Comparison of ENCODE assay signal across 20 mouse cellular contexts in the genomic region with DNA sequence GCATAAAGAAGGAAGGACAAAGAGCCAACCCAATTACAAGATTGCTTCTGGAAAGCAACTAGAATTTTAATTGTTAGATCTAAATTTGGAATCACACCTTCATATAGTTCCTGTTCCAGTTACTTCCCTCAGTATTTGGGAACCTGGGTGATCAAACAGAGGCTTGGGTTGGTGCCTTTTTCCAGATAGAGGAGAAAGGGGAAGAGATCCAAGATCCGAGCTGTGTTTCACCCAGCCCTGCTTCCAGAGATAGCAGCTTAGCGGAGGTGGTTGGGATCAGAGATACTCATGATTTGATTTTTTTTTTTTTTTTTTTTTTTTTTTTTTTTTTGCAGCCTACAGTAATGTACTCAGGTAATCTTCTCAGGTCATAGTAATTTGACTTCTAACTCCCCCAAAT. TPM values are rescaled to one million over a fixed set of nuclear protein-coding genes. Genes with fewer than 3 reads are reported as not detected.
A peak's percentile ranks its signal among the peaks of the same experiment; 100 is the strongest.
DNase-seq lines count a peak whose midpoint lies in the region; ATAC-seq and TF ChIP-seq lines count a peak whose summit lies in the region.
"Had no signal": no experiment of that assay in that cellular context is flagged by ENCODE, and none has a peak within 500 bp of the region (broad histone marks: within the 10 kb centered on the region; RNA-seq: fewer than 3 reads in every experiment).

No protein-coding gene starts in this region.

- H3K4me3 ChIP-seq in heart, embryonic 13.5 days: no peak overlapping the region
- H3K4me3 ChIP-seq in C2C12 (ENCODE audit: insufficient read depth, poor library complexity, severe bottlenecking): peak overlapping the region; percentile 21
- H3K4me3 ChIP-seq in embryonic fibroblast, embryonic 13.5 days (ENCODE audit: insufficient read depth, low read length): no peak overlapping the region
- H3K4me3 ChIP-seq in midbrain, embryonic 15.5 days: no peak overlapping the region
- H3K4me3 ChIP-seq: embryonic facial prominence, embryonic 15.5 days; gastrocnemius, adult 2 months; hindbrain, embryonic 12.5 days had no signal

- H3K27ac ChIP-seq in heart, embryonic 13.5 days (replicated peaks): peak overlapping the region; percentile 58
- H3K27ac ChIP-seq in embryonic fibroblast, embryonic 13.5 days (ENCODE audit: insufficient read depth, low read length): peak overlapping the region; percentile 55
- no peak overlapping the region for H3K27ac ChIP-seq in midbrain, embryonic 15.5 days
- H3K27ac ChIP-seq: embryonic facial prominence, embryonic 15.5 days; gastrocnemius, adult 2 months; hindbrain, embryonic 12.5 days had no signal

- H3K79me3 ChIP-seq in C2C12 (ENCODE audit: low read depth): peaks cover 5% of the 10 kb centered on the region

- peaks cover 15% of the 10 kb centered on the region for H3K79me2 ChIP-seq in C2C12 (ENCODE audit: control insufficient read depth, insufficient read depth)

- H3K4me1 ChIP-seq in heart, embryonic 13.5 days: peaks cover 53% of the 10 kb centered on the region
- peaks cover 25% of the 10 kb centered on the region for H3K4me1 ChIP-seq in embryonic fibroblast, embryonic 13.5 days (ENCODE audit: control insufficient read depth, insufficient read depth, low read length)
- no peaks in the 10 kb centered on the region for H3K4me1 ChIP-seq in midbrain, embryonic 15.5 days

- H3K9me3 ChIP-seq in heart, embryonic 13.5 days: no peaks in the 10 kb centered on the region
- H3K9me3 ChIP-seq in midbrain, embryonic 15.5 days: no peaks in the 10 kb centered on the region
- H3K9me3 ChIP-seq: embryonic facial prominence, embryonic 15.5 days; hindbrain, embryonic 12.5 days had no signal

- no peak for TF ChIP-seq POLR2A in embryonic fibroblast, embryonic 13.5 days (IDR thresholded peaks at IDR 0.05; ENCODE audit: low read depth, low read length)

- H3K4me2 ChIP-seq in heart, embryonic 13.5 days: peak overlapping the region; percentile 31; the same call in 1 of the 2 replicates
- no peak overlapping the region for H3K4me2 ChIP-seq in midbrain, embryonic 15.5 days
- H3K4me2 ChIP-seq: embryonic facial prominence, embryonic 15.5 days; hindbrain, embryonic 12.5 days had no signal

- H3K9ac ChIP-seq in heart, embryonic 13.5 days: no peak overlapping the region
- H3K9ac ChIP-seq in midbrain, embryonic 15.5 days: no peak overlapping the region
- H3K9ac ChIP-seq: embryonic facial prominence, embryonic 15.5 days; hindbrain, embryonic 12.5 days had no signal

- WGBS in heart, embryonic 13.5 days: 80% methylated on average over 2 of the region's 2 CpGs
- WGBS in midbrain, embryonic 15.5 days: 90% methylated on average over 2 of the region's 2 CpGs

- no peaks in the 10 kb centered on the region for H3K36me3 ChIP-seq in heart, embryonic 13.5 days
- H3K36me3 ChIP-seq in C2C12 (ENCODE audit: control insufficient read depth, insufficient read depth): peaks cover 11% of the 10 kb centered on the region
- no peaks in the 10 kb centered on the region for H3K36me3 ChIP-seq in midbrain, embryonic 15.5 days (replicated peaks)
- H3K36me3 ChIP-seq: embryonic facial prominence, embryonic 15.5 days; hindbrain, embryonic 12.5 days had no signal

- no peaks in the 10 kb centered on the region for H3K27me3 ChIP-seq in heart, embryonic 13.5 days (replicated peaks)
- H3K27me3 ChIP-seq in C2C12 (ENCODE audit: control insufficient read depth, insufficient read depth, insufficient read length): no peaks in the 10 kb centered on the region
- no peaks in the 10 kb centered on the region for H3K27me3 ChIP-seq in midbrain, embryonic 15.5 days (replicated peaks)
- H3K27me3 ChIP-seq: hindbrain, embryonic 12.5 days; Patski had no signal

- no peak for DNase-seq in heart, adult 9 months (ENCODE audit: low spot score in 2 of 2)
- DNase-seq in telencephalon, adult 2 months (ENCODE audit: low read depth, low spot score): peak; percentile 24
- DNase-seq in spleen, postnatal 4 days (ENCODE audit: low spot score in 2 of 2): no peak
- DNase-seq: embryo, embryonic 11 days had no signal

- H3ac ChIP-seq in C2C12 (ENCODE audit: control insufficient read depth, insufficient read length, low read depth): no peak overlapping the region

- ATAC-seq in heart, embryonic 13.5 days (ENCODE audit: extremely low read depth, insufficient number of reproducible peaks, low FRiP score, low TSS enrichment): no peak
- ATAC-seq in midbrain, embryonic 15.5 days (replicated peaks): no peak
- ATAC-seq: activated CD4-positive, CD25-positive, alpha-beta regulatory T cell, adult 4 months had no signal

- TF ChIP-seq CTCF in C2C12 (IDR thresholded peaks at IDR 0.05; ENCODE audit: control insufficient read depth, insufficient read depth, insufficient read length): no peak
- no peak for TF ChIP-seq CTCF in embryonic fibroblast, embryonic 13.5 days (IDR thresholded peaks at IDR 0.05; ENCODE audit: borderline replicate concordance, insufficient read depth, low read length)

TF ChIP-seq in C2C12, 6 proteins besides CTCF, POLR2A, EP300 and RAD21:
- no peak for TF ChIP-seq CEBPB (IDR thresholded peaks at IDR 0.05; ENCODE audit: low read depth)
- TF ChIP-seq FOSL1 (IDR thresholded peaks at IDR 0.05; ENCODE audit: insufficient read depth, low read length, poor library complexity, severe bottlenecking): no peak
- TF ChIP-seq MYOD1 (IDR thresholded peaks at IDR 0.05; ENCODE audit: control insufficient read depth, insufficient read length, low read depth): no peak
- no peak for TF ChIP-seq MAX (IDR thresholded peaks at IDR 0.05)
- no peak for TF ChIP-seq USF1 (IDR thresholded peaks at IDR 0.05; ENCODE audit: low read depth)
- TF ChIP-seq MYOG (IDR thresholded peaks at IDR 0.05; ENCODE audit: control insufficient read depth, extremely low read depth, insufficient read length): no peak

RNA-seq across cellular contexts. Expression of gene Ccl2, which starts 0.5 kb away (rescaled TPM):
- polyA plus RNA-seq in heart, embryonic 13.5 days (2015; fragmentation: Nextera tagmentation; extraction: Ambion mirVana): 10.9 and 11.2 TPM in 2 replicates
- 31.4 TPM for polyA plus RNA-seq in C2C12 (2012; fragmentation: generic; extraction: Trizol)
- 110 and 116 TPM in 2 replicates for polyA plus RNA-seq in embryonic fibroblast, embryonic 13.5 days (2011; ENCODE audit: insufficient read length, low read depth, missing spikeins)
- polyA plus RNA-seq in midbrain, embryonic 15.5 days (2015; fragmentation: Nextera tagmentation; extraction: Ambion mirVana): 1.2 and 1.3 TPM in 2 replicates
- polyA plus RNA-seq: activated CD4-positive, CD25-positive, alpha-beta regulatory T cell, adult 4 months had no signal

RNA-seq across cellular contexts. Expression of gene Gm17268, which starts 2.5 kb away (rescaled TPM):
- polyA plus RNA-seq in heart, embryonic 13.5 days (2015; fragmentation: Nextera tagmentation; extraction: Ambion mirVana): not detected in 2 replicates
- not detected for polyA plus RNA-seq in C2C12 (2012; fragmentation: generic; extraction: Trizol)
- not detected in 2 replicates for polyA plus RNA-seq in embryonic fibroblast, embryonic 13.5 days (2011; ENCODE audit: insufficient read length, low read depth, missing spikeins)
- not detected in 2 replicates for polyA plus RNA-seq in midbrain, embryonic 15.5 days (2015; fragmentation: Nextera tagmentation; extraction: Ambion mirVana)
- polyA plus RNA-seq: activated CD4-positive, CD25-positive, alpha-beta regulatory T cell, adult 4 months; adrenal gland, adult 2 months; brain, embryonic 14.5 days; embryonic facial prominence, embryonic 11.5 days; embryonic facial prominence, embryonic 15.5 days; forebrain, embryonic 11.5 days; forebrain, embryonic 16.5 days; heart, embryonic 14.5 days; hindbrain, embryonic 12.5 days; hindbrain, embryonic 16.5 days; Patski had no signal

RNA-seq across cellular contexts. Expression of gene Ccl7, which starts 9.7 kb away (rescaled TPM):
- polyA plus RNA-seq in heart, embryonic 13.5 days (2015; fragmentation: Nextera tagmentation; extraction: Ambion mirVana): 4.6 and 4.8 TPM in 2 replicates
- polyA plus RNA-seq in C2C12 (2012; fragmentation: generic; extraction: Trizol): 14.8 TPM
- 189 and 195 TPM in 2 replicates for polyA plus RNA-seq in embryonic fibroblast, embryonic 13.5 days (2011; ENCODE audit: insufficient read length, low read depth, missing spikeins)
- 0.28 and 0.74 TPM in 2 replicates for polyA plus RNA-seq in midbrain, embryonic 15.5 days (2015; fragmentation: Nextera tagmentation; extraction: Ambion mirVana)
- polyA plus RNA-seq: activated CD4-positive, CD25-positive, alpha-beta regulatory T cell, adult 4 months; embryonic facial prominence, embryonic 11.5 days had no signal

RNA-seq across cellular contexts. Expression of gene Ccl11, which starts 21.8 kb away (rescaled TPM):
- polyA plus RNA-seq in heart, embryonic 13.5 days (2015; fragmentation: Nextera tagmentation; extraction: Ambion mirVana): 1.1 and 1.6 TPM in 2 replicates
- 0.04 TPM for polyA plus RNA-seq in C2C12 (2012; fragmentation: generic; extraction: Trizol)
- polyA plus RNA-seq in embryonic fibroblast, embryonic 13.5 days (2011; ENCODE audit: insufficient read length, low read depth, missing spikeins): 2.6 and 2.9 TPM in 2 replicates
- not detected in 2 replicates for polyA plus RNA-seq in midbrain, embryonic 15.5 days (2015; fragmentation: Nextera tagmentation; extraction: Ambion mirVana)
- polyA plus RNA-seq: activated CD4-positive, CD25-positive, alpha-beta regulatory T cell, adult 4 months; embryonic facial prominence, embryonic 11.5 days; forebrain, embryonic 11.5 days; forebrain, embryonic 16.5 days; Patski had no signal

Comparison
In these comparisons a context has a peak if more than half of its experiments do, and no peak if none do; other contexts are left out.
1. RNA of gene Ccl7, which starts 9.7 kb away (polyA plus RNA-seq): 189 to 195 TPM in embryonic fibroblast, embryonic 13.5 days; 14.8 TPM in C2C12 (single experiment), 4.6 to 4.8 TPM in heart, embryonic 13.5 days and 0.28 to 0.74 TPM in midbrain, embryonic 15.5 days; every median in the first group is over 10 times any median in the second.